Mouse (Mus musculus) testis, adult 2 months (tissue): ENCODE data around the gene Cyp4v3. TPM values are rescaled to one million over a fixed set of nuclear protein-coding genes. Genes with fewer than 3 reads are reported as not detected.

Experiments used
- H3K27ac ChIP-seq: fragments of 200-500 bp; 2 replicates; pipeline ENCODE4 v1.5.1; 2012; ENCODE audit warnings: low read depth, low read length; ENCODE audit not compliant: control insufficient read depth, insufficient read depth
- H3K27me3 ChIP-seq: fragments of 200-500 bp; 2 replicates; pipeline ENCODE4 v1.6.1; 2012; ENCODE audit warnings: mild to moderate bottlenecking, low read length, moderate library complexity; ENCODE audit not compliant: control insufficient read depth, insufficient read depth
- H3K36me3 ChIP-seq: fragments of 200-500 bp; 2 replicates; pipeline ENCODE4 v1.6.1; 2012; ENCODE audit warnings: mild to moderate bottlenecking, low read length; ENCODE audit not compliant: control insufficient read depth, insufficient read depth
- H3K4me1 ChIP-seq: fragments of 200-500 bp; 2 replicates; pipeline ENCODE4 v1.6.1; 2012; ENCODE audit warnings: low read length; ENCODE audit not compliant: control insufficient read depth, insufficient read depth
- H3K4me3 ChIP-seq: fragments of 200-500 bp; 2 replicates; pipeline ENCODE4 v1.5.1; 2012; ENCODE audit warnings: low read depth, mild to moderate bottlenecking, low read length, moderate library complexity, mixed read lengths; ENCODE audit not compliant: control insufficient read depth
- CTCF ChIP-seq: fragments of 200-500 bp; IDR thresholded peaks from 2 replicates; pipeline ENCODE4 v1.5.1; 2012; ENCODE audit warnings: low read depth, mild to moderate bottlenecking, inconsistent platforms, low read length, moderate library complexity; ENCODE audit not compliant: control insufficient read depth, insufficient read depth, insufficient replicate concordance
- POLR2A ChIP-seq: fragments of 200-500 bp; IDR thresholded peaks from 2 replicates; pipeline ENCODE4 v1.6.1; 2012; ENCODE audit warnings: low read depth, mild to moderate bottlenecking, inconsistent platforms, low read length, moderate library complexity; ENCODE audit not compliant: control insufficient read depth
- polyA plus RNA-seq: library from polyadenylated mRNA; depleted of rRNA; stranded (reverse); fragments of >200 nt; gene quantifications from 2 replicates; pipeline ENCODE4 v1.2.3, GENCODE M21; 2012; rRNA removed

Gene Cyp4v3
- polyA plus RNA-seq, 1 experiment, result 0.35 TPM

DNA sequence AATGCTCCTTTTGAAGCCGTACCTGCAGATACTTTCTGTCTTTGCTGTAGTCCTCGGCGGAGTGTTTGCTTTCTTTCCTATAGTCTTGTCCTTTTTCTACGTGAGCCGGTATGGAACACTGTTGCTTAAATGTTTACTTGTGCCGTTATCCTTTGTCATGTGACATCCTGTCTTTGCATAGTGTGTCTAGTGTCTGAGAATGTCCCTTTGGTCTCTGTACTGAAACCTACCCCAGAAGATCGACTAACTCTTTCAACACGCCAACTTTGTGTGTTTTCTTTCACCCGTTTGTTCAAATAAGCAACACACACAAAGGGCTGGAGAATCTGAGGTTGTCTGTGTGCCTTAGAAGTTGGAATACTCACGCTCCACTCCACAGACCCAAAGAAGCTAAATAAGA is 71.1 kb downstream of the Cyp4v3 start, which contains the start of gene F11:
Gene F11 (minus strand): TSS at position 112 of the 400 bp plus-strand sequence.
- Histone ChIP-seq H3K27me3 (no peaks in the 10 kb centered on the region), H3K4me1 (no peaks in the 10 kb centered on the region), H3K4me3 (no peak within 1 kb of the TSS), H3K36me3 (no peaks in the 10 kb centered on the region), H3K27ac (no peak within 1 kb of the TSS)
- TF ChIP-seq CTCF (no peak), POLR2A (no peak)

DNA sequence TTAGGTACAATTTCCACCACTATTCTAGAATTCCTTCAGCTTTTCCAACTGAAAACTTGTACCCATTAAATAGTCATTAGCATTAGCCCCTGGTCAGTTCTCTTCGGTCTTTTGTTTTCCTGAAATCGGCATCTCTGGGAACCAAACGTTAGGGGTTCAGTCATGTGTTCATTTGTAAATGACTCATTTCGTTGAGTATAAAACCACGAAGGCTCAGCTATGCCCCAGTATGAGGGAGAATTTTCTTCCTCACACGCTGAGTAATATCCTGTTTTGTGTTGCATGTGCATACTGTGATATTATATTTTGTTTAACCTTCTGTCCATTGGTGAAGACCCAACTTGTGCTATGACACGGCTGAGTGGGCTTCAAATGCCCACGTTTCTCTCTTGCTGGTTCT is 74.6 kb downstream of the Cyp4v3 start:
- Histone ChIP-seq H3K36me3 (no peaks in the 10 kb centered on the region), H3K27ac (no peak overlapping the region), H3K27me3 (no peaks in the 10 kb centered on the region), H3K4me3 (no peak overlapping the region), H3K4me1 (no peaks in the 10 kb centered on the region)
- TF ChIP-seq POLR2A (no peak), CTCF (no peak)

DNA sequence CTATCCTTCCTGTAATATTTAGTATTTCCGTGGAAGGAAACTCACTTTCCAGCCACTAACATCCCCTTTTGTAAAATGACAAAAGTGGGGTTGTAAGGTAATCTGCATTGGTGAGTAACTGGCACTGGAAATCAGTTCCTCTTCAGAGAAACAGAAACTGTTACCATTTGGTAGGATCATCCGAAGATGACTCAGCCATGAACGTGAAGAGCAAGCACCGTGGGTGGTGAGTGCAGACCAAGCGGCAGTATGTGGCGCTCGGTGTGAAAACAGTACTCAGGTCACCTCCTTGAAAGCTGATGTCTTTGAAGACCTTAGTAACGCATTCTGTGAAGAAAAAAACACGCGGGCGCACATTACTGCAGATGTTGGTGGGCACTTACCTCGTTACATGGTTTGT is 78.0 kb downstream of the Cyp4v3 start:
- TF ChIP-seq POLR2A, result no peak
- TF ChIP-seq CTCF, result no peak
- H3K4me1 ChIP-seq, result peaks cover 4% of the 10 kb centered on the region; the same call in 1 of the 2 replicates
- H3K36me3 ChIP-seq, result no peaks in the 10 kb centered on the region
- H3K4me3 ChIP-seq, result no peak overlapping the region
- H3K27ac ChIP-seq, result no peak overlapping the region
- no peaks in the 10 kb centered on the region for H3K27me3 ChIP-seq

Other genes with a start within 250 kb of the Cyp4v3 start
- 1.4 and 1.6 TPM in 2 replicates for gene F11, start 71.2 kb downstream of the Cyp4v3 start, polyA plus RNA-seq
- gene Klkb1, start 38.4 kb downstream of the Cyp4v3 start, polyA plus RNA-seq, result 0.85 and 1.1 TPM in 2 replicates
- 0.82 and 1.6 TPM in 2 replicates for gene Gm45753, start 24.8 kb downstream of the Cyp4v3 start, polyA plus RNA-seq
- 0.25 and 0.43 TPM in 2 replicates for gene Fam149a, start 49.1 kb upstream of the Cyp4v3 start, polyA plus RNA-seq
- gene Tlr3, start 77.9 kb upstream of the Cyp4v3 start, polyA plus RNA-seq, result 0.68 and 0.69 TPM in 2 replicates
- 5.8 and 8.1 TPM in 2 replicates for gene Sorbs2, start 174.6 kb upstream of the Cyp4v3 start, polyA plus RNA-seq